In genomic region chr8:71570291-71570954, GRCm38 (mm10) we compare ENCODE assay signal across 8 mouse cellular contexts. TPM values are rescaled to one million over a fixed set of nuclear protein-coding genes. Genes with fewer than 3 reads are reported as not detected.
DNase-seq lines count a peak whose midpoint lies in the region; ATAC-seq and TF ChIP-seq lines count a peak whose summit lies in the region.

No protein-coding gene starts in this region.

- H3K4me3 ChIP-seq in MEL (ENCODE audit: control insufficient read depth in 1 of 2, insufficient read depth in 1 of 2, low read depth in 2 of 2, low read length in 2 of 2) = peak overlapping the region; percentile 37 to 52
- H3K4me3 ChIP-seq in hindbrain, embryonic 12.5 days = peak overlapping the region; percentile 56
- peak overlapping the region; percentile 47 for H3K4me3 ChIP-seq in lung, postnatal 0 days (ENCODE audit: low read depth, low read length)

- H3K36me3 ChIP-seq in MEL (ENCODE audit: control insufficient read depth in 1 of 2, insufficient read depth in 2 of 2, low read length in 2 of 2) = no peaks in the 10 kb centered on the region
- no peaks in the 10 kb centered on the region for H3K36me3 ChIP-seq in hindbrain, embryonic 12.5 days
- H3K36me3 ChIP-seq in lung, postnatal 0 days (ENCODE audit: insufficient read depth, low read length) = no peaks in the 10 kb centered on the region

- no peak for TF ChIP-seq POLR2A in MEL (IDR thresholded peaks at IDR 0.05; ENCODE audit: control insufficient read depth in 1 of 2, insufficient read depth in 1 of 2, low read depth in 1 of 2, low read length in 2 of 2, poor library complexity in 1 of 2)

- no peaks in the 10 kb centered on the region; a peak in 2 of 4 replicates for H3K27me3 ChIP-seq in MEL (ENCODE audit: control insufficient read depth in 1 of 2, insufficient read depth in 2 of 2, low read length in 2 of 2)
- H3K27me3 ChIP-seq in hindbrain, embryonic 12.5 days = peaks cover 32% of the 10 kb centered on the region
- H3K27me3 ChIP-seq in lung, postnatal 0 days (replicated peaks; ENCODE audit: insufficient read depth, low read length) = no peaks in the 10 kb centered on the region

- no peak for TF ChIP-seq EP300 in MEL (IDR thresholded peaks at IDR 0.05; ENCODE audit: low read depth in 1 of 2, low read length in 2 of 2)
- no peak for TF ChIP-seq EP300 in lung, postnatal 0 days (IDR thresholded peaks at IDR 0.05)

- no peak for TF ChIP-seq RAD21 in MEL (IDR thresholded peaks at IDR 0.05; ENCODE audit: low read depth, low read length)

- TF ChIP-seq CTCF in MEL (IDR thresholded peaks at IDR 0.05 in 2 of 3, conservative IDR thresholded peaks at IDR 0.05 in 1 of 3; ENCODE audit: control insufficient read depth in 1 of 3, insufficient read depth in 1 of 3, low read depth in 2 of 3, low read length in 3 of 3, poor library complexity in 1 of 3, severe bottlenecking in 1 of 3) = no peak
- peak; percentile 24 for TF ChIP-seq CTCF in lung, postnatal 0 days (IDR thresholded peaks at IDR 0.05)

- peak; percentile 83 for DNase-seq in MEL (ENCODE audit: low read depth, low spot score)
- peak; percentile 96 for DNase-seq in cerebellum, adult 8-10 months
- DNase-seq in frontal cortex, postnatal 10 days (ENCODE audit: low spot score in 2 of 2) = peak; percentile 93 to 96
- peak; percentile 90 to 95 for DNase-seq in layer of hippocampus, postnatal 10 days (ENCODE audit: low spot score in 2 of 2)
- peak; percentile 99 for DNase-seq in lung, postnatal 0 days (ENCODE audit: low spot score)
- DNase-seq in ovary, postnatal 14 days (ENCODE audit: low spot score) = peak; percentile 82
- peak; percentile 83 to 84 for DNase-seq in thymus, postnatal 10 days (ENCODE audit: low spot score in 2 of 2)

- no peaks in the 10 kb centered on the region for H3K9me3 ChIP-seq in MEL (replicated peaks; ENCODE audit: insufficient read depth, low read length)
- H3K9me3 ChIP-seq in hindbrain, embryonic 12.5 days (replicated peaks) = no peaks in the 10 kb centered on the region
- no peaks in the 10 kb centered on the region for H3K9me3 ChIP-seq in lung, postnatal 0 days (ENCODE audit: low read length)

- H3K79me2 ChIP-seq in MEL (ENCODE audit: control insufficient read depth, insufficient read depth, low read length, poor library complexity) = no peaks in the 10 kb centered on the region

- H3K4me2 ChIP-seq in hindbrain, embryonic 12.5 days (replicated peaks) = peak overlapping the region; percentile 91
- peak overlapping the region; percentile 69 for H3K4me2 ChIP-seq in lung, postnatal 0 days (replicated peaks; ENCODE audit: low read depth, low read length)

- H3K9ac ChIP-seq in MEL (ENCODE audit: control insufficient read depth, low read depth, low read length, poor library complexity, severe bottlenecking) = peak overlapping the region; percentile 41
- peak overlapping the region; percentile 73 for H3K9ac ChIP-seq in hindbrain, embryonic 12.5 days
- H3K9ac ChIP-seq in lung, postnatal 0 days (replicated peaks; ENCODE audit: low read depth) = peak overlapping the region; percentile 32

- no peaks in the 10 kb centered on the region; a peak in 1 of 4 replicates for H3K4me1 ChIP-seq in MEL (ENCODE audit: control insufficient read depth in 1 of 2, insufficient read depth in 2 of 2, low read length in 2 of 2)
- peaks cover 17% of the 10 kb centered on the region for H3K4me1 ChIP-seq in hindbrain, embryonic 12.5 days
- H3K4me1 ChIP-seq in lung, postnatal 0 days (ENCODE audit: insufficient read depth, low read depth, low read length) = peaks cover 10% of the 10 kb centered on the region; the same call in 1 of the 2 replicates

- no peak overlapping the region for H3K27ac ChIP-seq in MEL (ENCODE audit: control insufficient read depth, low read depth, low read length)
- H3K27ac ChIP-seq in hindbrain, embryonic 12.5 days = peak overlapping the region; percentile 80
- H3K27ac ChIP-seq in lung, postnatal 0 days (ENCODE audit: low read length) = peak overlapping the region; percentile 74

- ATAC-seq in hindbrain, embryonic 12.5 days (ENCODE audit: low FRiP score) = peak; percentile 90
- ATAC-seq in lung, postnatal 0 days = peak; percentile 89

- under 1% methylated on average over 41 of the region's 41 CpGs for WGBS in hindbrain, embryonic 12.5 days
- WGBS in lung, postnatal 0 days = under 1% methylated on average over 41 of the region's 41 CpGs

TF ChIP-seq in MEL, 35 proteins besides CTCF, POLR2A, EP300 and RAD21:
- TF ChIP-seq BHLHE40 (IDR thresholded peaks at IDR 0.05; ENCODE audit: borderline replicate concordance, low read depth, low read length) = no peak
- TF ChIP-seq USF1 (IDR thresholded peaks at IDR 0.05; ENCODE audit: low read depth, low read length) = peak; percentile 66; the same call in 1 of the 2 replicates
- TF ChIP-seq POLR2AphosphoS5 (IDR thresholded peaks at IDR 0.05; ENCODE audit: borderline replicate concordance, low read depth, low read length) = no peak
- no peak for TF ChIP-seq ETS1 (IDR thresholded peaks at IDR 0.05; ENCODE audit: low read depth, low read length)
- TF ChIP-seq KAT2A (conservative IDR thresholded peaks at IDR 0.05; ENCODE audit: low read depth, low read length) = no peak
- no peak for TF ChIP-seq JUND (IDR thresholded peaks at IDR 0.05; ENCODE audit: low read depth, low read length)
- TF ChIP-seq MAX (IDR thresholded peaks at IDR 0.05; ENCODE audit: low read length) = peak; percentile 57; the same call in 1 of the 2 replicates

RNA-seq across cellular contexts. Expression of gene Slc27a1, which starts 1.7 kb away (rescaled TPM):
- total RNA-seq in MEL (2012; rRNA removed) = 0.42 and 0.46 TPM in 2 replicates
- 1 to 10 TPM in 1 of 2 experiments, not detected in 1; 1.3 TPM for polyA plus RNA-seq in MEL (2012; ENCODE audit: insufficient read depth in 1 of 2, insufficient read length in 2 of 2, low read depth in 1 of 2, low replicate concordance in 2 of 2, missing spikeins in 1 of 2)
- 51.3 and 54.8 TPM in 2 replicates for polyA plus RNA-seq in hindbrain, embryonic 12.5 days (2016; fragmentation: Nextera tagmentation; extraction: Ambion mirVana)
- 10 to 100 TPM; 76.8 to 92.7 TPM for total RNA-seq in layer of hippocampus, postnatal 10 days (2021)
- polyA plus RNA-seq in lung, postnatal 0 days (2015; fragmentation: Nextera tagmentation; extraction: Ambion mirVana) = 26.9 and 27.7 TPM in 2 replicates

RNA-seq across cellular contexts. Expression of gene Nxnl1, which starts 4.0 kb away (rescaled TPM):
- 0.04 TPM in 1 of 2 replicates, not detected in the other for total RNA-seq in MEL (2012; rRNA removed)
- 1 to 10 TPM in 1 of 2 experiments, not detected in 1; 1.2 TPM for polyA plus RNA-seq in MEL (2012; ENCODE audit: insufficient read depth in 1 of 2, insufficient read length in 2 of 2, low read depth in 1 of 2, low replicate concordance in 2 of 2, missing spikeins in 1 of 2)
- polyA plus RNA-seq in hindbrain, embryonic 12.5 days (2016; fragmentation: Nextera tagmentation; extraction: Ambion mirVana) = not detected in 2 replicates
- not detected for total RNA-seq in layer of hippocampus, postnatal 10 days (2021)
- 0.11 and 0.13 TPM in 2 replicates for polyA plus RNA-seq in lung, postnatal 0 days (2015; fragmentation: Nextera tagmentation; extraction: Ambion mirVana)

RNA-seq across cellular contexts. Expression of gene Tmem221, which starts 11.8 kb away (rescaled TPM):
- 1.2 and 1.7 TPM in 2 replicates for total RNA-seq in MEL (2012; rRNA removed)
- 1 to 10 TPM in 1 of 2 experiments, not detected in 1; 5.1 TPM for polyA plus RNA-seq in MEL (2012; ENCODE audit: insufficient read depth in 1 of 2, insufficient read length in 2 of 2, low read depth in 1 of 2, low replicate concordance in 2 of 2, missing spikeins in 1 of 2)
- 0.18 and 0.56 TPM in 2 replicates for polyA plus RNA-seq in hindbrain, embryonic 12.5 days (2016; fragmentation: Nextera tagmentation; extraction: Ambion mirVana)
- not detected for total RNA-seq in layer of hippocampus, postnatal 10 days (2021)
- polyA plus RNA-seq in lung, postnatal 0 days (2015; fragmentation: Nextera tagmentation; extraction: Ambion mirVana) = 8.5 and 8.7 TPM in 2 replicates

RNA-seq across cellular contexts. Expression of gene Pgls, which starts 21.6 kb away (rescaled TPM):
- total RNA-seq in MEL (2012; rRNA removed) = 219 and 257 TPM in 2 replicates
- polyA plus RNA-seq in MEL (2012; ENCODE audit: insufficient read depth in 1 of 2, insufficient read length in 2 of 2, low read depth in 1 of 2, low replicate concordance in 2 of 2, missing spikeins in 1 of 2) = 100 to 1,000 TPM in 1 of 2 experiments, not detected in 1; 225 TPM
- 197 and 202 TPM in 2 replicates for polyA plus RNA-seq in hindbrain, embryonic 12.5 days (2016; fragmentation: Nextera tagmentation; extraction: Ambion mirVana)
- total RNA-seq in layer of hippocampus, postnatal 10 days (2021) = 10 to 100 TPM; 75.1 to 81.0 TPM
- 174 and 177 TPM in 2 replicates for polyA plus RNA-seq in lung, postnatal 0 days (2015; fragmentation: Nextera tagmentation; extraction: Ambion mirVana)

RNA-seq across cellular contexts. Expression of gene Fam129c, which starts 27.0 kb away (rescaled TPM):
- 3.8 and 7.6 TPM in 2 replicates for total RNA-seq in MEL (2012; rRNA removed)
- 1 to 10 TPM in 1 of 2 experiments, not detected in 1; 8.3 TPM for polyA plus RNA-seq in MEL (2012; ENCODE audit: insufficient read depth in 1 of 2, insufficient read length in 2 of 2, low read depth in 1 of 2, low replicate concordance in 2 of 2, missing spikeins in 1 of 2)
- 5.3 and 6.3 TPM in 2 replicates for polyA plus RNA-seq in hindbrain, embryonic 12.5 days (2016; fragmentation: Nextera tagmentation; extraction: Ambion mirVana)
- total RNA-seq in layer of hippocampus, postnatal 10 days (2021) = 1 to 10 TPM; 4.6 to 5.8 TPM
- polyA plus RNA-seq in lung, postnatal 0 days (2015; fragmentation: Nextera tagmentation; extraction: Ambion mirVana) = 1.2 and 2.0 TPM in 2 replicates

Comparison
In these comparisons a context has a peak if more than half of its experiments do, and no peak if none do; other contexts are left out.
1. RNA of gene Slc27a1, which starts 1.7 kb away (polyA plus RNA-seq): 51.3 to 54.8 TPM in hindbrain, embryonic 12.5 days and 26.9 to 27.7 TPM in lung, postnatal 0 days; 1.3 TPM in MEL; every median in the first group is over 10 times any median in the second.
2. Peak in every context shown above with its lines, with median percentiles within 50 percentile points of each other: DNase-seq, H3K4me3 ChIP-seq and H3K9ac ChIP-seq.